Mouse (Mus musculus) MEL (cell line): ENCODE results near the gene Sowaha.

Source experiments
- CHD2 ChIP-seq: IDR thresholded peaks from 2 replicates; pipeline ENCODE4 v1.6.1; 2011; ENCODE audit warnings: low read length, improper control_type of control experiment
- CTCF ChIP-seq, 3 experiments: IDR thresholded peaks in 2 of 3; conservative IDR thresholded peaks in 1 of 3; 2 replicates each; pipeline ENCODE4 v1.5.1; 2011 to 2012; ENCODE audit warnings: low read length in 3 of 3, low read depth in 2 of 3, mild to moderate bottlenecking in 2 of 3, improper control_type of control experiment in 1 of 3, inconsistent platforms in 1 of 3, mixed read lengths in 1 of 3, moderate library complexity in 1 of 3; ENCODE audit not compliant: control insufficient read depth in 1 of 3, insufficient read depth in 1 of 3, poor library complexity in 1 of 3, severe bottlenecking in 1 of 3
- E2F4 ChIP-seq: IDR thresholded peaks from 2 replicates; pipeline ENCODE4 v1.6.1; 2011; ENCODE audit warnings: low read depth, low read length, improper control_type of control experiment, borderline replicate concordance
- EP300 ChIP-seq, 2 experiments: IDR thresholded peaks; 2 replicates each; pipeline ENCODE4 v1.6.1; 2011; ENCODE audit warnings: improper control_type of control experiment in 2 of 2, low read length in 2 of 2, low read depth in 1 of 2, mild to moderate bottlenecking in 1 of 2
- GABPA ChIP-seq: IDR thresholded peaks from 2 replicates; pipeline ENCODE4 v1.6.1; 2012; ENCODE audit warnings: low read depth, mild to moderate bottlenecking, inconsistent platforms, low read length, improper control_type of control experiment, moderate library complexity
- GATA1 ChIP-seq: IDR thresholded peaks from 2 replicates; pipeline ENCODE4 v1.6.1; 2011; ENCODE audit warnings: low read depth, low read length, improper control_type of control experiment
- NRF1 ChIP-seq: IDR thresholded peaks from 2 replicates; pipeline ENCODE4 v1.6.1; 2014; ENCODE audit warnings: low read depth, mild to moderate bottlenecking, inconsistent platforms, low read length, improper control_type of control experiment, moderate library complexity; ENCODE audit not compliant: poor library complexity, insufficient read depth, severe bottlenecking
- POLR2A ChIP-seq, 2 experiments: IDR thresholded peaks; 2 replicates each; pipeline ENCODE4 v1.6.1; 2011 to 2012; ENCODE audit warnings: low read length in 2 of 2, mild to moderate bottlenecking in 2 of 2, control low read depth in 1 of 2, improper control_type of control experiment in 1 of 2, low read depth in 1 of 2, moderate library complexity in 1 of 2; ENCODE audit not compliant: control insufficient read depth in 1 of 2, insufficient read depth in 1 of 2, poor library complexity in 1 of 2
- RAD21 ChIP-seq: IDR thresholded peaks from 2 replicates; pipeline ENCODE4 v1.6.1; 2011; ENCODE audit warnings: mild to moderate bottlenecking, low read depth, low read length, improper control_type of control experiment
- RCOR1 ChIP-seq: IDR thresholded peaks from 2 replicates; pipeline ENCODE4 v1.6.1; 2012; ENCODE audit warnings: low read depth, mild to moderate bottlenecking, inconsistent platforms, low read length, improper control_type of control experiment
- USF1 ChIP-seq: IDR thresholded peaks from 2 replicates; pipeline ENCODE4 v1.6.1; 2014; ENCODE audit warnings: low read depth, mild to moderate bottlenecking, inconsistent platforms, low read length, improper control_type of control experiment, moderate library complexity
- ZKSCAN1 ChIP-seq: IDR thresholded peaks from 2 replicates; pipeline ENCODE4 v1.6.1; 2012; ENCODE audit warnings: low read depth, mild to moderate bottlenecking, inconsistent platforms, low read length, improper control_type of control experiment, moderate library complexity

DNA sequence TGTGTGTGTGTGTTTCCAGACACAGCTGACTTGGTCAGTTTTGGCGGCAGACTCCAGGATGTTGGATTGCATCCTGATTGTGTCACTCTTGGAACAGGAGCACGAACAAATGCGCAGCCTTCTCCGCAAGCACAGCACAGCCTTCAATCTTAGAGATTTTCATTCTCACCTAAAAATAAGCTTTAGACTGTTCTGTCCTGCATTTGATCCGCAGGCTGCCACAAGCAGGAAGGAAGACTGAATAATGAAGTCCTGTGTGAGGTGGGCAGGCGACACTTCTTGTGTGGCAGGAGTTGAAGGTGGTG lies 49.1 kb upstream of the Sowaha start:
- TF ChIP-seq RCOR1 (no peak), POLR2A (IDR thresholded peaks at IDR 0.05; ENCODE audit: control insufficient read depth in 1 of 2, insufficient read depth in 1 of 2, low read depth in 1 of 2, low read length in 2 of 2, poor library complexity in 1 of 2) (no peak), RAD21 (no peak), E2F4 (no peak), USF1 (no peak), CTCF (IDR thresholded peaks at IDR 0.05 in 2 of 3, conservative IDR thresholded peaks at IDR 0.05 in 1 of 3; ENCODE audit: control insufficient read depth in 1 of 3, insufficient read depth in 1 of 3, low read depth in 2 of 3, low read length in 3 of 3, poor library complexity in 1 of 3, severe bottlenecking in 1 of 3) (no peak), GATA1 (no peak), GABPA (no peak), ZKSCAN1 (no peak), EP300 (IDR thresholded peaks at IDR 0.05; ENCODE audit: low read depth in 1 of 2, low read length in 2 of 2) (no peak), CHD2 (no peak), NRF1 (no peak)
